Mouse (Mus musculus): ENCODE measurements around the gene Zbed3. TPM values are rescaled to one million over a fixed set of nuclear protein-coding genes. Genes with fewer than 3 reads are reported as not detected.

The Zbed3 gene
- polyA plus RNA-seq (2015; fragmentation: Illumina TruSeq; extraction: RNeasy Lipid Tissue Mini Kit (QIAGEN cat#74804); ENCODE audit: low read depth, low replicate concordance), result 11.2 TPM

DNA sequence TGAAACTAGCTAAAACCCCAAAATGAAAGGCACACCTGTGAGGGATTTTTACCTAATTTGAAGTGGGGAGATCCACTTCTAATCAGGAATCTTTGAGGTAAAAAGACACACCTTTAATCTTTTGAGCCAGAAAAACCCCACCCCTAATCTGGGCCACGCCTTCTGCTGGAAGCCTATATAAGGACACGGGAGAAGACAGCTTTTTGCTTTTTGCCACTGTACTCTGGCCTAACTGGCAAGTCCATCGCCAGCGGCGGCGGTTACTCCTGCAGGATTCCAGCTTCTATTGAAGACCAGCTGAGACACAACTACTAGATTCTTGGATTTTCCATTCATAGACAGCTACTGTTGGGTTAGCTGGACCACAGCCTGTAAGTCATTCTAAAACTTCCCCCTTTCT, at the start of gene Zbed3:
Gene Zbed3 (plus strand): TSS at position 213 of the 400 bp plus-strand sequence.

DNA sequence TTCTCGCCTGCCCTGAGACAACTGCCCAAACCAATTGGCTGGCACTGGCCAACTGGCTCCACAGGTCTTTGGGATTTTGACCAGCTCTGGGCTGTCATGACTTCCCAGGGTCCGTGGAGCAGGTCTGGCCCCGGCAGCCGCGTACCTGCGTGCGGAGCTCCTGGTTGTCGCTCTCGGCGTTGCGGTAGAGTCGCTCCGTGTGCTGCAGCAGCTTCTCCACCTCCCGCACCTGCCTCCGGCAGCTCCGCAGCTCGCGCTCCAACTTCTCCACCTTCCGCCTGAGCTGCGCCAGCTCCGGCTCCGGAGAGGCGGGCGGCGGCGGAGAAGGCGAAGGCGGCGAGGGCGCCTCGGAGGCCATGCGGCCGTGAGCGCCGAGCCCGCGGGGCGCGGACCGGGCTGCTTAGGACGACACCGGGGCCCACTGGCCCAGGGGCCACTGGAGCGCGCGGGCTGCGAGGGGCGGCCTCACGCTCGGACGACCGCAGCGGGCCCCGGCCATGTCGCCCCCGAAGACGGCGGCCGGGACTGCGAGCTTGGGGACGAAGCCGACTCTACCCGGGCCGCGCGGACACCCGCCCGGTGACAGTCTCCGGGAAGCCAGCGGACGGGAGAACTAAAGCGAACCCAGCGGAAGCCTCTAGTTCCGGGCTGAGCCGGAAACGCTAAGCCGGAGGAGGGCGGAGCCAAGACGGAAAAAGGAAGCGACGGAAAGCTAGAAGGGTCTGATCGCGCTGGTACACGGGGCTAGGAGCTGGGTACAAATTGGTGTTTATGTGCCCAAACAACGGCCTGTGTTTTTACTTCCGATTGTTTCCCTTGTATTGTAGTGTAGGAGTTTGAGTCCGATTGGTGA, 51.5 kb downstream of the Zbed3 start, which contains the start of gene Aggf1:
Gene Aggf1 (minus strand): TSS at position 652 of the 853 bp plus-strand sequence.

Other genes starting within 250 kb of the Zbed3 start
- gene Pde8b, start 73.3 kb upstream of the Zbed3 start, polyA plus RNA-seq (2015; fragmentation: Illumina TruSeq; extraction: RNeasy Lipid Tissue Mini Kit (QIAGEN cat#74804); ENCODE audit: low read depth, low replicate concordance), result 71.7 TPM
- gene Aggf1, start 51.7 kb downstream of the Zbed3 start, polyA plus RNA-seq (2015; fragmentation: Illumina TruSeq; extraction: RNeasy Lipid Tissue Mini Kit (QIAGEN cat#74804); ENCODE audit: low read depth, low replicate concordance), result 39.0 TPM
- gene Crhbp, start 121.3 kb downstream of the Zbed3 start, polyA plus RNA-seq (2015; fragmentation: Illumina TruSeq; extraction: RNeasy Lipid Tissue Mini Kit (QIAGEN cat#74804); ENCODE audit: low read depth, low replicate concordance), result 30.0 TPM
- not detected for gene S100z, start 155.1 kb downstream of the Zbed3 start, polyA plus RNA-seq (2015; fragmentation: Illumina TruSeq; extraction: RNeasy Lipid Tissue Mini Kit (QIAGEN cat#74804); ENCODE audit: low read depth, low replicate concordance)
- gene F2rl1, start 201.6 kb downstream of the Zbed3 start, polyA plus RNA-seq (2015; fragmentation: Illumina TruSeq; extraction: RNeasy Lipid Tissue Mini Kit (QIAGEN cat#74804); ENCODE audit: low read depth, low replicate concordance), result 0.37 TPM